Mouse (Mus musculus) urinary bladder, adult 18-20 months (tissue): Measurements from ENCODE around the gene Slc35c2.

Experiments
- DNase-seq, 2 experiments: peaks; one replicate each; pipeline ENCODE4 v3.0.0; 2022; ENCODE audit warnings: low spot score in 2 of 2, mixed read lengths in 2 of 2

Gene Slc35c2

GRCm38 (mm10) chr2:165238416-165239145 lies 49.1 kb downstream of the Slc35c2 start:
- peak; percentile 27 to 68 for DNase-seq

- DNase-seq = peak in 1 of 2 experiments; percentile 52
Measured at GRCm38 (mm10) chr2:165234613-165235291, 52.9 kb downstream of the Slc35c2 start, which contains the start of gene Cdh22. TSS of gene Cdh22 (minus strand) at chr2:165234853.

- no peak for DNase-seq
Measured at GRCm38 (mm10) chr2:165234291-165234612, 53.4 kb downstream of the Slc35c2 start.

- DNase-seq = peak in 1 of 2 experiments; percentile 59
Measured at GRCm38 (mm10) chr2:165233491-165234290, 54.0 kb downstream of the Slc35c2 start.

- DNase-seq = no peak
Measured at GRCm38 (mm10) chr2:165229050-165229449, 58.6 kb downstream of the Slc35c2 start.
